Mouse (Mus musculus): ENCODE data around the gene Wdfy3.

GRCm38 (mm10) chr5:102048416-102048815, 21.3 kb downstream of the Wdfy3 start:
- TF ChIP-seq CTCF (IDR thresholded peaks at IDR 0.05; ENCODE audit: low read depth, low read length) (no peak), POLR2A (IDR thresholded peaks at IDR 0.05; ENCODE audit: extremely low read depth, insufficient read depth, low read length) (no peak)

Data from liver, adult 2 months (tissue).